Mouse (Mus musculus) cerebellum, postnatal 36 days (tissue): ENCODE results near the gene Dst.
"Not testable (repeated sequence)": the region's sequence is repeated elsewhere in the genome, so short reads cannot be mapped to it uniquely, and the experiment has no call there.

Experiments
- DNase-seq, 2 experiments: peaks; one replicate each; pipeline ENCODE4 v3.0.0; 2021 to 2022; ENCODE audit warnings: mixed read lengths in 2 of 2

Gene Dst

DNA sequence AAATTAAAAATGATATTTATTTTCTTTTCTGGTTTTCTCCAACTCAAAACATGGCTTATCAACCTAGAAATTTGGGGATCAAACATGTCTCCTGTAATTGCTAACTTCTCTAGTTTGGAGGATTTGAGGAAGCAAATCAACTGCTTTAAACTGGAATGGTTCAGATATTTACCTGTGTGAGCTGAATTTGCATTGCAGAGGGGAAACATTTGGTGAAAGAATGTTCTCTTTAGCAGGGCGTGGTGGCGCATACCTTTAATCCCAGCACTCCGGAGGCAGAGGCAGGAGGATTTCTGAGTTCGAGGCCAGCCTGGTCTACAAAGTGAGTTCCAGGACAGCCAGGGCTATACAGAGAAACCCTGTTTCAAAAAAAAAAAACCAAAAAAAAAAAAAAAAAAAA lies 158.4 kb downstream of the Dst start:
- DNase-seq: not testable (repeated sequence)

- no peak for DNase-seq
Measured at GRCm38 (mm10) chr1:34068341-34068740, 160.3 kb downstream of the Dst start.

DNA sequence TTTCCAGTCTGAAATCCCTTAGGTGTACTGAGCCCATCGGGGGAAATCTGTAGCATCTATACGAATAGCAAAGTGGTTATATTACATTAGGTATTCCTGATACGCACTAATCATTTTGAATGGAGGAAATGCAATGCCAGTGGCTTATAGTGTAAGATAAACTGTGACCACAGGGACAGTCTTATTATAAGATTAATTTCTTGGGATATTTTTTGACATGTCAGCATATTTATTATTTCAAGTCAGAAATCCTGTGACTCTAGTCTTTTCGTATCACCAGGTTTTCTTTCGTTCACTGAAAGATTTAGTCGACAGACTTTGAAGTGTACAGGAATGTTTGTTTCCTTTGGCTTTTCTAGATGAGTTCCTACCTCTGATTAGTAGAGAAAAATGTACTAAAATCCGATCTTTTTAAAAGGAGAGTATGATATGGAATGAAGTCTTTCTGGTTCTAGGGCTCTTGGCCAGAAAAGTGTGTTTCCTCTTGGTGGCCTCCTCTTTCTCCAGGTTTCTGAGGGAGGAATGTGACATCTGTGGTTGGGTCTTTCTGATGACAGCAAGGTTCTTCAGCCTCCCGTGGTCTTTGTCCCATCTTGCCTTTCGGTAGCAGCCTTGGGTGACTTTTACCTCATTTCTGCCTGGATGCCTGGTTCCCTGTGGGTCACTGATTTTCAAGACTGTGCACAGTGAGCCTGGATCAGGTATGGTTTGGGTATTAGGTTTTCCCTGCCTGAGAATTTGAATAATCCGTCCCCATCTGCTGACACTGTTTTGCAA lies 161.7 kb downstream of the Dst start:
- DNase-seq: no peak

DNA sequence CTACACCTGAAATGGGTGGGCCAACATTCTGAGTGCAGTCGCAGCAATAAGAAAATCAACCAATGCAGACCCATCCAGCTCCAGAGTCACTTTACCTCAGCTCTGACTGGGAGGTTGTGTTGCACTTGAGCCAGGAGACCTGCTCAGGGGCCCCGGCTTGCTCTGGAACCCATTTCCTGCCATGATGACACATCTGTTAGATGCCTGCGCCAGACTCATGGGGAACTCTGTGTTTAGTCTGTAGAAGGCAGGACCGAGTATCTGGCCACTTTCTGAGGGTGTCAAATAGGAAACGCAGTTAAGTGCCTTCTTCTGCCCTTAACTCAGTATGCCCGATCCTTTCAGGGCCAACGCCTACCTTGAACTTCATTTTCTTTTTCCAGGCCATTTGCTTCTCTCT lies 162.4 kb downstream of the Dst start:
- no peak for DNase-seq

GRCm38 (mm10) chr1:34070991-34071639 lies 163.1 kb downstream of the Dst start:
- DNase-seq: no peak

DNA sequence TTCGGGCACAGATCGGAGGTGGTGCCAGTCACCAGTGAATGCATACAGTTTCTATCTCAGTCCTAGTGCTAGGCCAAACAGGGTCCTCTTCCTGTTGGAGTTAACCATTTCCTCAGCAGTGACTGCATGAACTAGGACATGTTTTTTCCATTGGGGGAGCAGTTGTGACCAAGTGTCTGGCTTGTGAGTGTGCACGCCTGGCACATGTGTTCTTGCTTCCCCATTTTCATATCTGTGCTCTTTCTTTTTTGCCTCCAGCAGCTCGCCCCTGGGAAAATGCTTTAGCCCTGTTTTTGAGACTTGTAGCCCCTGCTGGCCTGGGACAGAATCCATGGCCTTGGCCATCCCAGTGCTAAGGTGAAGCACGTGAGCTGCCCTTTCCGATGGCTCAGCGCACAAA lies 164.2 kb downstream of the Dst start:
- DNase-seq: no peak

- no peak for DNase-seq
Measured at GRCm38 (mm10) chr1:34073436-34074169, 165.6 kb downstream of the Dst start.

- DNase-seq: no peak
Measured at GRCm38 (mm10) chr1:34074245-34075187, 166.5 kb downstream of the Dst start.

DNA sequence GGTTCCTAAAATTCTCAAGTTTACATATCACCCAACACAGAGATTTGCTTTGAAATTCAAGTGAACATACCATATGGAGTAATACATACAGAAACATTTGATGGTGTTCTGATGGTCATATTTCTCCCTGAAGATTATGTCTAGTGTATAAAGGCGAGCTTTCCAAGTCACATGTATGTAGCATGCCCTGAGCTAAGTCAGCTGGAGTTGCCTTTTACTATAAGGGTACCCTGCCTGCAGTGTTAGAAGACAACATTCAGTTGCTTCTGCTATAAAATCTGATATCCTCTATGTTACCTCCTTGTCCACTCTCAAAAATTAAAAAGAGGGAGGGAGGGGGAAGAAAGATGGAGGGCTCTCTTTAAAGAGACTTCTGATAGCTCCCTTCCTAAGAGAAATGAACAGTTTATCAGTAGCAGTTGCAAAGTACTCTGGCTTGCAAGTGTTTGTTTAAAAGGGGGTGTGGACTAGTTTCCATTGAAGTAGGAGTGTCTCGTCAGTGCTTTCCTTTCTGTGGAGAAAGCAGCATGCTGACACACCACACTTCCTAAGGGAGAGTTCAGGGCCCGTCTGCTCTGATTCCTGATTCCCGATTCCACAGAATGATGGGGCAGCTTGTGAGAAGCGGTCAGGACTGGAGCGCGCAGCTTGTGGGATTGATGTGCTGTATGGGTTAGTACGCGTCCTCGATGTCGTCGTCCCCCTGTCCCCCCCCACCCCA lies 168.8 kb downstream of the Dst start:
- DNase-seq: no peak

DNA sequence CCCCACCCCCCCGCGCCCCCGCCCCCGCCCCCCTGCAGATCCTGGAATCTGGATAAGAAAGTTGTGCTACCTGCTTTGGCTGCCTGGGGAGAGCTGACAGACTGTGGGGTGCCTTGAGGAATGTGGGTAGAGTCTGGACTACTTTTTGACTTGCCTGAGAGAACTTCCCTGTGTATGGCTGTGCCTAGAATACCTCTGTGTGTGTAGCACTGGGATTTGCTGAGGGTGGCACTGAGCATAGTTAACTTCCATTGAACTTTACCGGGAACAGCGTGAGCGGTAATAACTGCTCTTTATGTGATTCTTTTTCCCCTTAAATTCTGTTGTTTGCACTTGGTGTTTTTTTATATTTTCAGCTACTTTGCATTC lies 169.4 kb downstream of the Dst start:
- no peak for DNase-seq

- DNase-seq: no peak
Measured at GRCm38 (mm10) chr1:34077941-34078340, 169.9 kb downstream of the Dst start.

DNA sequence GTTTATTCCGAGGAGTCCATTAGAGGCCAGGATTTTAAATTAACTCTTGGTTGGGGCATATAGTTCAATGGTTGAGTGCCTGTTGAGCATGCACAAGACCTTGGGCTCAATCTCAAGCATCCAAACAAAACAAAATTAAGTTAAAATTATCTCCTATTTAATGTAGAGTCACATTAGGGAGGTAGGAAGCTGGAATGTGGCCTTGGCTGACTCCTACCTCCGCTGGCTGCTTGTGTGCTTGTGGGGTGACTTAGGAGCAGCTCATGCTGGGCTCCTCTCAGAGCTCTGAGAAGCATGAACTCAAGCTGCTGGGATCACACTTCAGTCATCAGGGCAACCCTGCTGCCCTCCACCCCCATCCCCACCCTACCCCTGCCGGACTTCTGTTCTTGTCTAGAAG lies 181.0 kb downstream of the Dst start:
- DNase-seq: no peak

GRCm38 (mm10) chr1:34090700-34091099 lies 182.7 kb downstream of the Dst start:
- DNase-seq: no peak

- no peak for DNase-seq
Measured at GRCm38 (mm10) chr1:34093652-34094051, 185.6 kb downstream of the Dst start.

DNA sequence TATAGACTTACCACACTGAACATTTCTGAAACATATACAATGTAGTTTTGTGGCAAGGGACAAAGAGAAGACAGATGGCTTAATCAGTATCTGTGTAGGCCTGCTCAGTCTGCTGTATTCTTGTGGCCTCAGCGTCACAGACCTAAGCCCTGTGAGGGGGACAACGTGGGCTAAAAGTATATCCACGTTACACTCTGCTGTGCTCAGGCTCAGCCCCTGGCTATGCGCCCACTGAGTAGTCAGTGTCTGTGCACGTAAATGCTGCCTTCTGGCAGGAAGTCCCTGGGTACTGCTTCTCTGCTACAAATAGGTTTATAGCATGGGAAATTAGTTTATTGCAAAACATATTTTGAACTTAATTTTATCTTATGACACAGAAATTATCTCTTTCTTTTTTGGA lies 186.3 kb downstream of the Dst start:
- peak; percentile 49 to 63 for DNase-seq

GRCm38 (mm10) chr1:34095173-34095572 lies 187.1 kb downstream of the Dst start:
- no peak for DNase-seq

DNA sequence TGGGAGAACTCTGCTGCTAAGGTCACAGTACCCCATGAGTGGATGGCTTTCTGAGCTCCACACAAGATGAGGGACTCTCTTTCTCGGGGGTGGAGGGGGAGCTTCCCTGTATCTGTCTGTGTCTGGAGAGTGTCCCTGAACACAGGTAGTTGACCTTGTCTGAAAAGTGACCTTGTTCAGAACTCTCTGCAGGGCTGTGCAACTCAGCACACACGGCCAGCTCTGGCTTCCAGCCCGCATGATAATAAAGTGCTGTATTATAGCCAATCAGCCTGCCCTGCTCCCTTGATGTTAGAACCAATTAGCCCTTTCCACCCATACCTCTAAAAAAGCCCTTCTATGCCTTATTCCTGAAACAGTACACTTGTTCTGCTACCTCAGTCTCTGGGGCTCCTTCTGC lies 188.9 kb downstream of the Dst start:
- no peak for DNase-seq

- DNase-seq: peak; percentile 82 to 84
Measured at GRCm38 (mm10) chr1:34097640-34098039, 189.6 kb downstream of the Dst start.

DNA sequence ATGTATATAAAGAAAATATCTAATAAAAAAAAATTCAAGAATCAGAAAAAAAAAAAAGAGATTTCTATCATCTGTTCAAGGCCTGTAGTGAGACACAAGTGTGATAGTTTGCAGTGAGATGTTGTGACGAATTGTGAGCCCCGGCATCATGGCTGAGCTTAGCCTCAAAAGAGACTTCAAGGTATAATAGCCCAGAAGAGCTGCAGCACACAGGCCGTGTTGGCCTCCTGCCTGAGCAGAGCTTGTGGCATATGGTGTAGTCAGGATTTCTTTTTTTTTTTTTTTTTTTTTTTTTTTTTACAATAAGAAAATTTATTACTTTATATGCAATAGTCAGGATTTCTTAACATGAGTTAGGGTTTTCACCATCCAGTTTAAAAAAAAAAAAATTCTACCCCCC lies 191.4 kb downstream of the Dst start:
- peak; percentile 66 to 77 for DNase-seq

GRCm38 (mm10) chr1:34100385-34100784 lies 192.4 kb downstream of the Dst start:
- no peak for DNase-seq

GRCm38 (mm10) chr1:34102604-34103003 lies 194.6 kb downstream of the Dst start:
- no peak for DNase-seq

DNA sequence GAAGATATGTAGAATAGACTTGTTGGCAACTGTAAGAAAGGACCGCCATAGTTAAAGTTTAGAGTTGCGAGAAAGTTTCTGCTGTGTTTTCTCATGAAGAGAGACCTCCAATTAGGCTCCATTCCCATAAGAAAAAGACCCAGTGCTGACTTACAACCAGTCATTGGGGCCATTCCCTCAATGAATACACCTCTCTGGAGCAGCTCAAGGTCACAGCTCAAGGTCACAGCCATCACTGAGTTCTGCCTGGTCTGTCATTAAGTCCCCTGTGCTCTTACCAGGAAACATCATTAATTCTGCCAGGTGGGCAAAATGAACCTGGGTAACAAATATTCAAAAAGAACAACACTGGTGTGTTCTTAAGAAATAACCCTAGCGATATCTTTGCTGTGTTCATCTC lies 195.2 kb downstream of the Dst start:
- DNase-seq: no peak
